Mouse (Mus musculus): ENCODE results near the gene Ino80e.

Gene Ino80e

GRCm38 (mm10) chr7:126808703-126809455 lies 53.3 kb downstream of the Ino80e start:
- DNase-seq, result peak; percentile 54

GRCm38 (mm10) chr7:126807405-126807804 lies 54.8 kb downstream of the Ino80e start:
- no peak for DNase-seq

- no peak for DNase-seq
These were observed 55.2 kb downstream of the Ino80e start for GRCm38 (mm10) chr7:126806956-126807355.

- no peak for DNase-seq
These were observed 58.4 kb downstream of the Ino80e start for GRCm38 (mm10) chr7:126803751-126804150.

GRCm38 (mm10) chr7:126803181-126803580 lies 59.0 kb downstream of the Ino80e start:
- DNase-seq, result no peak

GRCm38 (mm10) chr7:126802134-126802889 lies 59.9 kb downstream of the Ino80e start:
- DNase-seq, result no peak

- DNase-seq, result no peak
These were observed 61.1 kb downstream of the Ino80e start for GRCm38 (mm10) chr7:126801057-126801422.

Data from thymus, postnatal 25 days (tissue).